Mouse (Mus musculus) lung, adult 2 months (tissue): ENCODE measurements around the gene Slc25a33.

Experiments
- CTCF ChIP-seq: fragments of 200-500 bp; IDR thresholded peaks from 2 replicates; pipeline ENCODE4 v1.5.1; 2011; ENCODE audit warnings: mild to moderate bottlenecking, low read length, control low read depth; ENCODE audit not compliant: insufficient read depth
- POLR2A ChIP-seq: fragments of 200-500 bp; IDR thresholded peaks from 2 replicates; pipeline ENCODE4 v1.6.1; 2011; ENCODE audit warnings: low read depth, mild to moderate bottlenecking, control low read depth, low read length, borderline replicate concordance; ENCODE audit errors: extremely low read depth

GRCm38 (mm10) chr4:149696189-149696971 lies 77.7 kb downstream of the Slc25a33 start:
- TF ChIP-seq CTCF (no peak), POLR2A (no peak)
